Mouse (Mus musculus) lung, embryonic 16.5 days (tissue): ENCODE results near the gene Usp21. TPM values are rescaled to one million over a fixed set of nuclear protein-coding genes. Genes with fewer than 3 reads are reported as not detected.

Source experiments
- polyA plus RNA-seq: library from polyadenylated mRNA; unstranded; fragments of >200 nt; fragmentation: Nextera tagmentation; extraction: Ambion mirVana; gene quantifications from 2 replicates; pipeline ENCODE4 v1.2.1, GENCODE M21; 2015

Gene Usp21
- polyA plus RNA-seq, 1 experiment from 2014 or later: 76.0 TPM

Other genes with a start within 250 kb of the Usp21 start
- 12.7 and 19.3 TPM in 2 replicates for gene Fcgr3, start 223.1 kb downstream of the Usp21 start, polyA plus RNA-seq
- gene Cfap126, start 174.1 kb downstream of the Usp21 start, polyA plus RNA-seq: 15.7 and 20.4 TPM in 2 replicates
- 263 and 285 TPM in 2 replicates for gene Sdhc, start 137.4 kb downstream of the Usp21 start, polyA plus RNA-seq
- 0.78 and 1.3 TPM in 2 replicates for gene Mpz, start 137.3 kb downstream of the Usp21 start, polyA plus RNA-seq
- gene Pcp4l1, start 91.7 kb downstream of the Usp21 start, polyA plus RNA-seq: 6.6 and 7.2 TPM in 2 replicates
- 0.19 and 0.23 TPM in 2 replicates for gene Nr1i3, start 74.0 kb downstream of the Usp21 start, polyA plus RNA-seq
- gene Tomm40l, start 65.5 kb downstream of the Usp21 start, polyA plus RNA-seq: 32.0 and 33.3 TPM in 2 replicates
- 13.3 and 111 TPM in 2 replicates for gene Apoa2, start 62.9 kb downstream of the Usp21 start, polyA plus RNA-seq
- 52.8 and 59.4 TPM in 2 replicates for gene Fcer1g, start 53.6 kb downstream of the Usp21 start, polyA plus RNA-seq
- gene Adamts4, start 37.6 kb downstream of the Usp21 start, polyA plus RNA-seq: 8.4 and 9.2 TPM in 2 replicates
- gene Ndufs2, start 36.6 kb downstream of the Usp21 start, polyA plus RNA-seq: 227 and 230 TPM in 2 replicates
- 92.6 and 98.6 TPM in 2 replicates for gene B4galt3, start 17.7 kb downstream of the Usp21 start, polyA plus RNA-seq
- 53.9 and 56.8 TPM in 2 replicates for gene Ppox, start 6.8 kb downstream of the Usp21 start, polyA plus RNA-seq
- gene Ufc1, start 7.0 kb upstream of the Usp21 start, polyA plus RNA-seq: 109 and 111 TPM in 2 replicates
- gene Dedd, start 41.2 kb upstream of the Usp21 start, polyA plus RNA-seq: 52.0 and 52.1 TPM in 2 replicates
- gene Nit1, start 57.7 kb upstream of the Usp21 start, polyA plus RNA-seq: 43.5 and 44.9 TPM in 2 replicates
- gene Pfdn2, start 57.7 kb upstream of the Usp21 start, polyA plus RNA-seq: 86.4 and 99.8 TPM in 2 replicates
- gene Klhdc9, start 72.8 kb upstream of the Usp21 start, polyA plus RNA-seq: 3.8 and 4.4 TPM in 2 replicates
- gene Nectin4, start 82.1 kb upstream of the Usp21 start, polyA plus RNA-seq: 7.4 and 9.4 TPM in 2 replicates
- 2.6 and 3.2 TPM in 2 replicates for gene Arhgap30, start 101.0 kb upstream of the Usp21 start, polyA plus RNA-seq
- gene Usf1, start 123.3 kb upstream of the Usp21 start, polyA plus RNA-seq: 73.6 and 81.7 TPM in 2 replicates
- gene Tstd1, start 130.9 kb upstream of the Usp21 start, polyA plus RNA-seq: 5.9 and 8.4 TPM in 2 replicates
- 134 and 145 TPM in 2 replicates for gene F11r, start 149.5 kb upstream of the Usp21 start, polyA plus RNA-seq
- 11.8 and 13.6 TPM in 2 replicates for gene Alyref2, start 215.5 kb upstream of the Usp21 start, polyA plus RNA-seq
- not detected in 2 replicates for gene Itln1, start 247.3 kb upstream of the Usp21 start, polyA plus RNA-seq